Mouse (Mus musculus) intestine, embryonic 16.5 days (tissue): ENCODE measurements around the gene Sugct. TPM values are rescaled to one million over a fixed set of nuclear protein-coding genes. Genes with fewer than 3 reads are reported as not detected.
"Not testable (repeated sequence)": the region's sequence is repeated elsewhere in the genome, so short reads cannot be mapped to it uniquely, and the experiment has no call there.

Experiments
- ATAC-seq: fragments of 200-750 bp; cut with Nextera tagmentation; 2 replicates; pipeline ENCODE4 v1.8.0; 2017; ENCODE audit warnings: moderate TSS enrichment, moderate library complexity
- H3K27ac ChIP-seq: fragments of 300-500 bp; sonication (generic); 2 replicates; pipeline ENCODE4 v1.5.1; 2014; ENCODE audit warnings: mild to moderate bottlenecking, low read length
- H3K27me3 ChIP-seq: fragments of 300-500 bp; sonication (generic); replicated peaks from 2 replicates; pipeline ENCODE4 v1.6.1; 2014; ENCODE audit warnings: low read length, control low read depth, mixed read lengths; ENCODE audit not compliant: control insufficient read depth, insufficient read depth
- H3K36me3 ChIP-seq: fragments of 300-500 bp; sonication (generic); 2 replicates; pipeline ENCODE4 v1.6.1; 2014; ENCODE audit warnings: low read length, control low read depth; ENCODE audit not compliant: control insufficient read depth, insufficient read depth
- H3K4me1 ChIP-seq: fragments of 300-500 bp; sonication (generic); 2 replicates; pipeline ENCODE4 v1.6.1; 2014; ENCODE audit warnings: low read length, control low read depth, mixed read lengths; ENCODE audit not compliant: control insufficient read depth, insufficient read depth
- H3K4me2 ChIP-seq: fragments of 300-500 bp; sonication (generic); 2 replicates; pipeline ENCODE4 v1.6.1; 2014; ENCODE audit warnings: low read depth, low read length, control low read depth
- H3K4me3 ChIP-seq: fragments of 300-500 bp; sonication (generic); 2 replicates; pipeline ENCODE4 v1.5.1; 2014; ENCODE audit warnings: mild to moderate bottlenecking, low read length
- H3K9ac ChIP-seq: fragments of 300-500 bp; sonication (generic); 2 replicates; pipeline ENCODE4 v1.6.1; 2014; ENCODE audit warnings: low read depth, low read length
- H3K9me3 ChIP-seq: fragments of 300-500 bp; sonication (generic); 2 replicates; pipeline ENCODE4 v1.6.1; 2016; ENCODE audit warnings: low read length, control low read depth; ENCODE audit not compliant: control insufficient read depth
- WGBS: fragments of 180-500 bp; shearing (Covaris S2); extraction: QIAGEN DNeasy Blood & Tissue Kit; methylation state at CpG from one replicate; pipeline ENCODE4 v1.1.7; 2014; 5-methylcytosine and 5-hydroxymethylcytosine counted together
- polyA plus RNA-seq: library from polyadenylated mRNA; unstranded; fragments of >200 nt; fragmentation: Nextera tagmentation; extraction: Ambion mirVana; gene quantifications from 2 replicates; pipeline ENCODE4 v1.2.1, GENCODE M21; 2015

Gene Sugct
- polyA plus RNA-seq, 1 experiment from 2014 or later, result 7.9 TPM

DNA sequence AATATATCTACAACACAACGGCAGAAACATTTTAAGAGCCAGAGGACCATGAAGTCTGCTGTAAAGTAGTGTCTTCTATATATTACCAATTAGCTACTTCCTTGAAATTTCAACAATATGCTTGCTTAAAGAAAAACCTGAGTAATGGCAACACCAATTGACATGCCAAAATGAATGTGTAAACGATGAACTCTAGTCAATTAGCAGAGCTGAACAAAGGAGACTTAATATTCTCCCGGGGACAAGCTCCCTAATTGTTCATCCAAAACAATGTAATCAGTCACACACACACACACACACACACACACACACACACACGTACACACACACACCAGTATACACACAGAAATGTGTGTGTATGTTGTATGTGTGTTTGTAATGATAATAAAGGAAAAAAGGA is 160.5 kb downstream of the Sugct start:
- ATAC-seq, result no peak
- Histone ChIP-seq H3K9ac (no peak overlapping the region), H3K27me3 (no peaks in the 10 kb centered on the region), H3K9me3 (no peaks in the 10 kb centered on the region), H3K27ac (no peak overlapping the region), H3K4me3 (no peak overlapping the region), H3K4me1 (no peaks in the 10 kb centered on the region), H3K4me2 (no peak overlapping the region), H3K36me3 (no peaks in the 10 kb centered on the region)
- 55% methylated on average over 4 of the region's 4 CpGs for WGBS

DNA sequence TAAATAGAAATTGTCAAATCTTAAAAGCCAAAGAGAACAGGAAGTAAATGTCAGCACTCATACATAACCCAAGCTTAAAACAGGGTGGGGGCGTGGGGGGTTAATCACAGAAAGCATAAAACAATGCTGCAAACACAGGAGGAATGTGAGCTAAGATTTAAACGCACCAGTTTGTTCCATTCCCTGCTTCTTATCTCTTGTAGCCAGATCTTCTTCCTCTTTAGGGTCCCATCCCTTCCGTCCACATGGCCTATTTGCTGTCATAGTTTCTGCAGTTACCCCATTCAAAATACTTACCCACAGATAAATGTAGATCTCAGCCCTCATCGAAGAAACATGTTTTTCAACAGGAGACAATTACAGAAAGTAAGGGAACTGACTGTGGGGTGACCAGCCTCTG is 160.9 kb downstream of the Sugct start:
- H3K9me3 ChIP-seq, result no peaks in the 10 kb centered on the region
- no peak overlapping the region for H3K4me3 ChIP-seq
- no peaks in the 10 kb centered on the region for H3K27me3 ChIP-seq
- H3K36me3 ChIP-seq, result no peaks in the 10 kb centered on the region
- ATAC-seq, result no peak
- 58% methylated on average over 4 of the region's 4 CpGs for WGBS
- H3K27ac ChIP-seq, result no peak overlapping the region
- H3K9ac ChIP-seq, result no peak overlapping the region
- H3K4me1 ChIP-seq, result no peaks in the 10 kb centered on the region
- no peak overlapping the region for H3K4me2 ChIP-seq

DNA sequence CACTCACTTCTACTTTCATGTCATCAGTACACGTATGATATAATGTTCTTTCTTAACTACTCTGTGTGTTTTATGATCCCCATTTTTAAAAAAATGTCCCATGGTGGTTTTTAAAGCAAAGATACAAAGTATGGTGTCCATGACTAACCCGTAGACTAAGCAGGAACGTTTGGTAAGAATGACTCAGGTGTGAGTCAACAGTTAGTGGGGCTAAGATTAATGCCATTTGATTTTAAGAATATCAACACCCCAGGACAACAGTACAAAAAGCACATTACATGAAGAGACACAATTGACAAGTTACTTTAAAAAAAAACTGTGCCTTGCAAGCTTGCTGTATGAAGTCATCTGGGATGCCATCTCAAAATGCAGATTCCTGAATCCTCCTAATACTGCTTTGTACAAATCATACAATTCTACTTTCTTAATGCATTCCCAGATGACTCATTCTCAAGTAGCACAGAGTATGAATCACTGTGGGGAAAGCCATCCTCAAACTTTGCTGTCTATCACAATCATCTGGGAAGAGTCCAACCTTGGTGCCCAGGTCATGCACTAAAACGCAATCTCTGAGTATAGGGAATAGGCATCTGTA is 184.1 kb downstream of the Sugct start:
- H3K4me2 ChIP-seq, result no peak overlapping the region
- no peaks in the 10 kb centered on the region for H3K4me1 ChIP-seq
- no peak overlapping the region for H3K4me3 ChIP-seq
- no peak for ATAC-seq
- H3K27me3 ChIP-seq, result no peaks in the 10 kb centered on the region
- no peak overlapping the region for H3K9ac ChIP-seq
- WGBS, result 80% methylated on average over 4 of the region's 4 CpGs
- no peak overlapping the region for H3K27ac ChIP-seq
- no peaks in the 10 kb centered on the region for H3K36me3 ChIP-seq
- no peaks in the 10 kb centered on the region for H3K9me3 ChIP-seq

DNA sequence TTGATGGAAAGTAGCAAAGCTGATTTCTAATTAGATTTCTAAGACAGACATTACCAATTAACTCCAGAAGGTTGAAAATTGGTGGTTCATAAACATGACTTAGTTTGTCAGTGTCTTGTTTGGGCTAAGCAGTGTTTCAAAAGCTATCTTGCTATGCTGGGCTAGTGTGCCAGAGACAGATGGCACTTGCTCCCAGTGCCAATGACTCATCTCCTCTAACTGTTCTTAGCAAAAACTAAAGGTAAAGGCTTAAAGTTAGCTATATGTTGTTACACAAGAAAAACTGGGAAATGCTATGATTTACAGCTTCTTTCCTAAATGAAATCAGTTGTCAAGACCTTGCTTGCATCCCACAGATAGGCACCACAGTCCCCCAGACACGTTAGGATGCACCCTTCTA is 200.4 kb downstream of the Sugct start:
- WGBS, result 51% methylated on average over 1 of the region's 1 CpGs

DNA sequence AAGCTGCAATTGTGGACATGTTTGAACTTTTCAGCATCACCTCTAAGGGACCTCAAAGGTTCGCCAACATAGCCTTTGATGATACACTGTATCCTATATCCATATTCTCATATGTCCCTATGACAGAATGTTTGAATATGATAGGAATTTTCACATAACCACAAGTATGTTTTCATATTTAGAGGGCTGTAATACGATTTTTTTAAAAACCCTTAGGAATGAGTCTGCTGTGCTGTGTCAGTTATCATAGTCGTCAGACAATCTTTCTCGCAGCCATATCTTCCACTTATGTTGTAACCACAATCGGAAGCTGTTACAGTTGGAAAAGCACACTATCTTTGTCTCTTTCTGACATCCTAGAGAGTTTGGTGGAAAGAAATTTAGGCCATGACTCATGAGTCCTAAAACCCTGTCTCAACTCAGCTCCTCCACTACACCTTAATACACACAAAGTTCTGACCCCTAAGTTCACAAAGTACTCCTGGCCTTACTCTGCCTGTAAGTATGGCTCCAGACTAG is 201.2 kb downstream of the Sugct start:
- no peak for ATAC-seq
- Histone ChIP-seq H3K9me3 (no peaks in the 10 kb centered on the region), H3K27me3 (no peaks in the 10 kb centered on the region), H3K4me3 (no peak overlapping the region), H3K9ac (no peak overlapping the region), H3K27ac (no peak overlapping the region), H3K4me2 (no peak overlapping the region), H3K36me3 (no peaks in the 10 kb centered on the region), H3K4me1 (no peaks in the 10 kb centered on the region)
- 81% methylated on average over 5 of the region's 5 CpGs for WGBS

More for the DNA sequence above, 200.4 kb downstream of the Sugct start:
- H3K4me1 ChIP-seq, result no peaks in the 10 kb centered on the region
- no peak for ATAC-seq
- no peaks in the 10 kb centered on the region for H3K9me3 ChIP-seq
- no peak overlapping the region for H3K27ac ChIP-seq
- no peak overlapping the region for H3K4me2 ChIP-seq
- no peaks in the 10 kb centered on the region for H3K27me3 ChIP-seq
- H3K4me3 ChIP-seq, result no peak overlapping the region
- H3K9ac ChIP-seq, result no peak overlapping the region
- H3K36me3 ChIP-seq, result no peaks in the 10 kb centered on the region

DNA sequence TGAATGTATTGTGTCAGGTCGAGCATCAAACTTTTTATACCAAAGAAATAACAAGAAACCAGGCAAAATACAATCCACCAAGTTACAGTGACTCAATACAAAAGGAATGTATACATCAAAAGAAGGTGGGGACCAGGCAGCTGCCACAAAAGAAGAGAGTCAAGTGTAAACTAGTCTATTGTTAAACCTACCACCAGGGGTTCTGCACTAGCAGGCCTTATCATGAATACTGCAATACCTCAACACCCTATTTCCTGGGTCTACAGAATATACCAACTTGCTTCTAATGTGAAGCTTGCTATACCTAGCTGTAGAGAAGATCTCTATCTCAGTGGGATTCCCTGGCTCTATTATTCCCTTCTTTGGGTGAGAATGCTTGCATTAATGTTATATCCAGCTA is 237.4 kb downstream of the Sugct start:
- not testable (repeated sequence) for H3K9me3 ChIP-seq, H3K36me3 ChIP-seq, ATAC-seq, H3K4me3 ChIP-seq, H3K9ac ChIP-seq, H3K4me1 ChIP-seq, H3K4me2 ChIP-seq, H3K27ac ChIP-seq, H3K27me3 ChIP-seq
- WGBS, result 33% methylated on average over 1 of the region's 1 CpGs

DNA sequence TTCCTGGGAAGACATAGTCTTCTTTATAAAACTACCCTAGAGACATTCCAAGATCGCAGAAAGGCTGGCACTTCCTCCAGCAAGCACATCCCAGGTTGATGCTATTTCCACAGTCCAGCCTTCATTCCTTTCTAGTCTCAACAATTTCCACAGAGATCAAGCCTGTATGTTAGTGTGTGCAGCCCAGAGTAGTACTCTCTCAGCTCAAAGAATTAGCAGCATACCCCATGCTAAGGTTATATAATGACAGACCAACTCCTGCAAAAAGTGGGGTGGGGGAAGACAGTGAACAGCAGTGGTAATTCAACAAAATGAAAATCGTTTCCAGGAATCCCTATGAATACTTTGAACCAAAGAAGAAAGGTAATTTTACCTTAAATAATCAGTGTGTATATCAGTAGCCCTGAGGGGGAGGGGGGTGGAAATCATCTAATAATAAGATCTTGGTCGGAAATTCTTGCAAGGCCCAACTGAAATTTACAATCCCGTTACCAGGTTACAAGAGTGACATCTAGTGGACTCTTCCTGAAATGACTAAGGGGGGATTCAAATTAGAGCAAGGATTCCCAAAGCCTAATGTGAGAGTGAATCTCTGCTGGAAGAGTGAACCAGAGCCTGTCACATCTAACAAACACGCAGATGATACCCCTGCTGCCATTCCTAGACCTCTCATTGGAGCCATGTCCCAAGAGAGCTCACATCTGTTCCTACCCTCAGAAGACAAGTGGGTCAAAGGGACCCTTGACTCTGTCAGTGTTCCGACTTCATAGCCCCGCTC is 263.0 kb downstream of the Sugct start:
- Histone ChIP-seq H3K9me3 (no peaks in the 10 kb centered on the region), H3K27ac (no peak overlapping the region), H3K36me3 (no peaks in the 10 kb centered on the region), H3K4me1 (no peaks in the 10 kb centered on the region), H3K9ac (no peak overlapping the region), H3K4me2 (no peak overlapping the region), H3K4me3 (no peak overlapping the region), H3K27me3 (no peaks in the 10 kb centered on the region)
- 46% methylated on average over 7 of the region's 7 CpGs for WGBS
- ATAC-seq, result no peak

DNA sequence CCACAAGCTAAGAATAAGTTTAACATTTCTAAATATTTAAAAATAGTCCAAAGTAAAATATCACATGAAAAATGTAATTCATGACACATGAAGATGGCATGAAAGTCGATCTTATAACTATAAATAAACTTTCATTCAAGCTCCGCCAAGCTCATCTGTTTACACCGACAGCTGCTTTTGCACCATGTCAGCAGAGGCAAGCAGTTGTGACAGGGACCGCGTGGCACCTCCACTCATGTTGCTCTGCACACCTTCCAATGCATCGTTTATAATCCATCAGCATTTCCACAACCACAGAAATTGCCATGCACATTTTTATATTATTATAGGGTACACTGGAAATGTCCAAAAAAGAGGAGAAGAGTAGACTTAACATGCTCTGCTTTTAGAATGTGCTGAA is 273.5 kb downstream of the Sugct start:
- H3K4me3 ChIP-seq, result no peak overlapping the region
- 76% methylated on average over 6 of the region's 6 CpGs for WGBS
- no peaks in the 10 kb centered on the region for H3K27me3 ChIP-seq
- no peak for ATAC-seq
- no peaks in the 10 kb centered on the region for H3K9me3 ChIP-seq
- no peaks in the 10 kb centered on the region for H3K4me1 ChIP-seq
- H3K27ac ChIP-seq, result no peak overlapping the region
- no peak overlapping the region for H3K9ac ChIP-seq
- H3K36me3 ChIP-seq, result no peaks in the 10 kb centered on the region
- no peak overlapping the region for H3K4me2 ChIP-seq

DNA sequence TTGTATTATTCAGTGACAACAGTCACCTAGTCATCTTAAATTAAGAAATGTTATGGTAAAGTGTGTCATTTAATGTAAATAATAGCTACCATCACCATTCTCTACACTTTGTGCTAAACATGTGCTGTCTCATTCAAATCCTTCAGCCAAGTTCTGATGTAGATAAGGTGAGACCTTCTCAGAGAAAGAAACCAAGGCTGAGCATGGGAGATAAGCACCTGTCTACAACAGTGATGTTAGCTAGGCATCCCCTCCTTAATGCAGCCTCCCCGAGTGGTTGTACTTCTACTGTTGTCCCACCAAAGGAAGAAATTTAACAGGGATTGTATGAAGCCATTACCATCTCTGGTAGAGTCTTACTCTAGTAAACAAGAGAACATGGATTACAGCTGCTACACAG is 274.8 kb downstream of the Sugct start:
- H3K4me2 ChIP-seq, result no peak overlapping the region
- no peak overlapping the region for H3K27ac ChIP-seq
- ATAC-seq, result no peak
- H3K27me3 ChIP-seq, result no peaks in the 10 kb centered on the region
- 76% methylated on average over 1 of the region's 1 CpGs for WGBS
- no peaks in the 10 kb centered on the region for H3K9me3 ChIP-seq
- H3K4me1 ChIP-seq, result no peaks in the 10 kb centered on the region
- H3K9ac ChIP-seq, result no peak overlapping the region
- no peaks in the 10 kb centered on the region for H3K36me3 ChIP-seq
- no peak overlapping the region for H3K4me3 ChIP-seq
